Mouse (Mus musculus): ENCODE measurements around the gene Fkrp.

GRCm38 (mm10) chr7:16841561-16842560 is 25.3 kb upstream of the Fkrp start:
- TF ChIP-seq CTCF (IDR thresholded peaks at IDR 0.05; ENCODE audit: low read depth), result no peak
- TF ChIP-seq EP300 (IDR thresholded peaks at IDR 0.05; ENCODE audit: low read depth), result no peak

Measured in liver, postnatal 0 days (tissue).